Mouse (Mus musculus): Measurements from ENCODE around the gene Arhgef38.
A peak's percentile ranks its signal among the peaks of the same experiment; 100 is the strongest.

Arhgef38 gene

DNA sequence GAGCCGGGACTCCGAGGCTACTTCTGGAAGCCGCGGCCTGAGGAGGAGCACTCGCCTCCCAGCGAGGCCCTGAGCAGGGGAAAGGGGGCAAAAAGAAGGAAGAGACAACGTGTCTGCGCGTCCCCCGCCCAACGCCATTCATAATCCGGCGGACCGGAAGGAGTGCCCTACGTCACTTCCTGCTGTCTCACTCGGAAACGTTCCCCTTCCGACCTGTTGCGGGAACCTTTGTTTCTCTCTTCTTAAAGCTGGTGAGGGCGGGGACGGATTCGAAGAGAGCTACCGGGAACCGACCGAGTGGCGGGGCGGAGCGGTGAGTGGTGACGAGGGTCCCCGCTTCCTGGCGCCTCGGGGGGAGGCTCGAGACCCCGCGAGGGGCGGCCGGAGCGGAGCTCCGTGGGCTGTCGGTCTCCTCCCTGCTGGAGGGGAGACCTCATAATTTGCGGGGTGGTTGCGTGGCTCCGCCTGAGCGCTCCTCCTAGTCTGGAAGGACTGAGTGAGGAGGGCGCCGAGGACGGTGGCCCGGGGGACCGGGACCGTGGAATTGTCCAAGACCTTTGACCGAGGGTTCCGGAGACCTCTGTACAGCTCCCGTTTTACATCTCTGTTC lies 143.0 kb downstream of the Arhgef38 start, which contains the start of the genes Ints12 and Gstcd:
Gene Ints12 (plus strand): TSS at position 177 of the 610 bp plus-strand sequence.
Gene Gstcd (minus strand): TSS at position 370 of the 610 bp plus-strand sequence.
- peak; percentile 97 for DNase-seq (ENCODE audit: low read depth)

DNA sequence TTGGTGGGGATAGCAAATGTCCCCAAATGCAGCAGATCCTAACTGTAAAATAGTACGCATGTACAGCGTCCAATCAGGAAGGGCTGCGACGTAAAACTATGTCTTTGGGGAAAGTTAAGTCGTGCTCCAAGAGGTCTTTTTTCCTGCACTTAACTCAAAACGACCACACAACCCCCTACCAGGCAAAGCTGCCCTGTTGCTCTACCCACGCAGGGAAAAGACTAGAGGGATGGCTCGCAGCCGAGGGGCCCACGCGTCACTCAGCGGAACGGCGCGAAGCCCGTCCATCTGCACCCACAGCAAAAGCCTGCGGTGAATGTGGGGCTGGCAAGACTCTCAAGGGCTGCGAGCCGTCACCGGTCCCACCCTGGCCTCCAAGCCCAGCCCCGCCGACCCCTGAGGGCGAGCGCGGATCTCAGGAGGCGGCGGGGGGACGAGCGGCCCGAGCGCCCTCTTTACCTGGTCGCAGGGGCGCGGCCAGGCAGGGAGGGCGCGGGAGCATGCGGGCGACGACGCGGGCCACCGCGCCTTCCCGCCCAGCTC lies 143.6 kb downstream of the Arhgef38 start:
- no peak for DNase-seq (ENCODE audit: low read depth)

DNA sequence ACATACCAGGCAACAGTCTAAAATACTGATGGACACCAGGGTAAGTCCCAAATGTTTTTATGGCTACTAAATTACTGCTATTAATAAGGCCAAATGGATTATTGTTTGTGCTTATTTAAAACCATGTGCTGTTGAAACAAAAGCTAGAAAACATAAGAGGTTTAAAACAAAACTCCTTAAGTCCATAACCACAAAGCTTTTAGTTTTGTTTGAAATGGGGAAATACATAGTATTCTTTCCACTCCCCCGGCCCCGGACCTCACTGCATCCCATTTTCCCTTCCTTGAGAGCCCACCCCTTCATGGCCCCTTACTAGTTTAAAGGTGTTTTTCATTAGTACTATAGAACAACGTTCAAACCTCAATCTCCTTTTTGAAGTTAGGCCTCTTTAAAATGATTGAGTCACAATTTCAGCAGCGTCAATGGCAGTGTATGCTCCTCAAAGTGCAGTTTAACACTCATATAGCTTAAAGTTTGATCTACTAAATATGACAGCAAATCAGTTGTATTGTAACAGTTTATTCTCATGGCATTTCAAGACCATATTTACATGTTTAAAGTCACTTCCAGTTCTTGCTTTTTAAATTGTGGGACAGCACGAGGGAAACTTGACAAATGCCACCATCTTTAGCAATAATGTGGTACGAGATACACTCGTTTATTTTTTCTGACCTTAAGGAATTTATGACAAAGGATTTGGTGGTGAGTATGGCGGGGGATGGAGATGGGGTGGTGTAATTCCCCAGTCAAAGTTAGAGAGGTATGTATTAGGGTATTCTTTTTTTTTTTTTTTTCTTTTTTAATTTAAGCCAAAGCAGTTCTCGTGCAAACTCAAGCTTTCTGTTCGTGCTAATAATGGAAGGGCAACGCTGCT lies 144.3 kb downstream of the Arhgef38 start:
- peak; percentile 4 for DNase-seq (ENCODE audit: low read depth)

DNA sequence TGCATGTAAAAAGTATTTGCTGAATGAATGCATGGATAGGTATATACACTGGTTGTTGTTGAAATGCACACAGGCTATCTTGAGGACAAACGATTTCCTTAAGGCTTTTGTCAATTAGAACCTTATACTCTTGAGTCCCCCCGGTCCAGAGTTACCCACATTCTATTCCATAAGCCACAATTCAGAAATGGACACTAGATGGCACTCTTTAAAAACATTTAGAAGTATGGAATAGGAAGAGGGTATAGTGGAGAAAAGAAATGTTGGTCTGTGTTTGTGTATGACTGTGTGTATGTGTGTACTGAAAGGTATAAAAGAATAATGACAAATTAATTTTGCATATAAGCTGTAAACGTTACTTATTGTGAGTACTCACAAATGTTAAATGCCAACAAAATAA lies 148.9 kb downstream of the Arhgef38 start:
- DNase-seq (ENCODE audit: low read depth) = peak; percentile 79

DNA sequence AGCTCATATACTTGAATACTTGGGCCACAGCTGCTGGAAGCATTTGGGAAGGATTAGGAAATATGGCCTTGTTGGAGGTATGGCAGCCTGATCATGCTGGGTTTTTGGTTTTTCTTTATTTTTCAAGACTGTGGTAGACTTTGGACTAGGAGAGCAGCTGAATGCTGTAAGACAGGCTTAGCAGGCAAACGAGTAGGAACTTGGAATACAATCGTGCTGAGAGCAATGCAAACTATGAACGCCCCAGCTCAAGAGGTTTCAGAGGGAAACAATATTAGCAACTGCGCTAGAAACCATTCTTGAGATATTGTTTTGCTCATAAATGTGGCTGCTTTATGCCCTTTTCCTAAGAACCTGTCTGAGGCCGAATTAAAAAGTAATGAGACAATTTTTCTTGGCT lies 152.0 kb downstream of the Arhgef38 start:
- DNase-seq (ENCODE audit: low read depth) = no peak

DNA sequence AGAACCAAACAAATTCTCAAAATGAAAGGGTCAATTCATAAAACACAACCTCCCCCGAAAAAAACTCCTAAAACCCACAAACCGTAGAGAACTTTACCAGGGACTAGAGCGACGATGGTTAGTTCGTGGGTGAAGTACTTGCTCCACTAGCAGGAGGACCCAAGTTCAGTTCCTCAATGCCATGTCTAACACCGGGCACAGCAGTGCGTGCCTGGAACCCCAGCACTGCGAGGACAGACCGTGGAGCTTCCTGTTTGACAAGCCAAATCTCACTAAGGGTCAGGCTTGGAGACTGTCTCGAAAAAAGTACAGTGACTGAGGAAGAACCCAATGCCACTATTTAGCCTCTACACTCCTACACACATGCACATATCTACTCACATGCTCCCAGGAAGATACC lies 159.2 kb downstream of the Arhgef38 start:
- no peak for DNase-seq (ENCODE audit: low read depth)

Data from NIH3T3 (cell line).